Mouse (Mus musculus) cerebellum, adult 2 months (tissue): Measurements from ENCODE around the gene Tenm2. TPM values are rescaled to one million over a fixed set of nuclear protein-coding genes. Genes with fewer than 3 reads are reported as not detected.
A peak's percentile ranks its signal among the peaks of the same experiment; 100 is the strongest.

ENCODE experiments used
- DNase-seq, 2 experiments: peaks; one replicate each; pipeline ENCODE4 v3.0.0; 2021
- H3K27ac ChIP-seq: fragments of 200-500 bp; 2 replicates; pipeline ENCODE4 v1.5.1; 2012; ENCODE audit warnings: low read length, control low read depth, inconsistent platforms; ENCODE audit not compliant: insufficient read depth
- H3K27me3 ChIP-seq: fragments of 200-500 bp; 2 replicates; pipeline ENCODE4 v1.6.1; 2012; ENCODE audit warnings: inconsistent platforms, mild to moderate bottlenecking, low read length, moderate library complexity; ENCODE audit not compliant: control insufficient read depth, insufficient read depth
- H3K4me1 ChIP-seq: fragments of 200-500 bp; 2 replicates; pipeline ENCODE4 v1.6.1; 2011; ENCODE audit warnings: low read length; ENCODE audit not compliant: control insufficient read depth, insufficient read depth
- H3K4me3 ChIP-seq: fragments of 200-500 bp; replicated peaks from 2 replicates; pipeline ENCODE3; 2011; ENCODE audit warnings: mild to moderate bottlenecking, low read depth, low read length, control low read depth; ENCODE audit not compliant: insufficient read depth
- CTCF ChIP-seq: fragments of 200-500 bp; IDR thresholded peaks from 2 replicates; pipeline ENCODE4 v1.5.1; 2011; ENCODE audit warnings: low read depth, mild to moderate bottlenecking, control low read depth, low read length, moderate library complexity, borderline replicate concordance; ENCODE audit not compliant: insufficient read depth
- POLR2A ChIP-seq: fragments of 200-500 bp; IDR thresholded peaks from 2 replicates; pipeline ENCODE4 v1.6.1; 2011; ENCODE audit warnings: low read length, control low read depth, borderline replicate concordance; ENCODE audit not compliant: insufficient read depth
- WGBS: fragments of 180-500 bp; shearing (Covaris S2); methylation state at CpG from one replicate; pipeline ENCODE4 v1.1.7; 2018; 5-methylcytosine and 5-hydroxymethylcytosine counted together
- polyA plus RNA-seq: library from polyadenylated mRNA; depleted of rRNA; stranded (reverse); fragments of >200 nt; gene quantifications from 2 replicates; pipeline ENCODE4 v1.2.3, GENCODE M21; 2012

Tenm2 gene
- polyA plus RNA-seq, 1 experiment, result 9.1 TPM

DNA sequence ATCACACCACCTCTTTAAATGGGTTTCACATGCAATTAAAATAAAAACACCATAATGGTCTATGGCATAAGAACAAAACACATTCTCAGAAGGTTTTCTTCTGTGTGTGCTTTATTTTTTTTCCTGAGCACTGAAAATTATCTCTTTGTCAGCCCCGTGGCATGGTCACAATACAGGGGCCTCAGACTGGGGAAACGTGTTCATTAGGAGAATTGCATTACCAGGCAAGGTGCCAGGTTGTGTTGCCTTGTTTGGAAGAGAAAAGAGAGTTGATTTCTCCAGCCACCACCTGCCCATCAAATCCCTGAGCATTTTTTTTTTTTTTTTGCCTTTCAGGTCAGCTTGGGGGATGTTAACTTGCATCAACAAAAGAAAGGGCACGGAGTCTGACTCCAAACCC lies 631.5 kb downstream of the Tenm2 start:
- 38% methylated on average over 3 of the region's 3 CpGs for WGBS
- TF ChIP-seq POLR2A (no peak), CTCF (no peak)
- Histone ChIP-seq H3K4me1 (no peaks in the 10 kb centered on the region), H3K4me3 (no peak overlapping the region), H3K27me3 (no peaks in the 10 kb centered on the region), H3K27ac (no peak overlapping the region)
- DNase-seq, result peak in 1 of 2 experiments; percentile 5

- 85% methylated on average over 1 of the region's 1 CpGs for WGBS
- no peak for TF ChIP-seq CTCF
- no peak for TF ChIP-seq POLR2A
- no peaks in the 10 kb centered on the region for H3K4me1 ChIP-seq
- no peaks in the 10 kb centered on the region for H3K27me3 ChIP-seq
- no peak overlapping the region for H3K4me3 ChIP-seq
- no peak overlapping the region for H3K27ac ChIP-seq
- DNase-seq, result no peak
Measured at GRCm38 (mm10) chr11:36592471-36592870, 643.3 kb downstream of the Tenm2 start.

DNA sequence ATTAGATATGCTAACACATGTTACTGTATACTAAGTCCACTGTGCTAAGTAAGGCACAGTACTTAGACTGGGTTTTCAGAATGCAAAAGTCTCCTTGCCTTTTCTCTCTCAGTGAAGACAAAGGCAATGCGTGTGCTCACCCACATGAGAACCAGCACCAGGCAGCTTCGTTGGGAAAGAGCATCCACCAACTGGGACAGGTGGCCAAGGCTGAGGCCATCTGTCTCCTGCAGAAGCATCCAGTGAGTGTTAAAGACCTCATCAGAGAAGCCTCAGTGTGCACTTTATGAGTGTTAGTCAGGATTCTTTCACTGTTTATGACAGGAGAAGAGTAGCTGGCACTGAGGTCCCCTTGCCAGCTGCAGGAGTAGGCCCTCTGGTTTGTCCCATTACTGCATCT lies 669.6 kb downstream of the Tenm2 start:
- Histone ChIP-seq H3K27ac (no peak overlapping the region), H3K27me3 (no peaks in the 10 kb centered on the region), H3K4me1 (peaks cover 5% of the 10 kb centered on the region), H3K4me3 (no peak overlapping the region)
- 7% methylated on average over 2 of the region's 2 CpGs for WGBS
- TF ChIP-seq POLR2A (no peak), CTCF (no peak)
- DNase-seq, result peak; percentile 83 to 91

- 84% methylated on average over 3 of the region's 3 CpGs for WGBS
- no peak for DNase-seq
Measured at GRCm38 (mm10) chr11:36562851-36563250, 672.9 kb downstream of the Tenm2 start.

DNA sequence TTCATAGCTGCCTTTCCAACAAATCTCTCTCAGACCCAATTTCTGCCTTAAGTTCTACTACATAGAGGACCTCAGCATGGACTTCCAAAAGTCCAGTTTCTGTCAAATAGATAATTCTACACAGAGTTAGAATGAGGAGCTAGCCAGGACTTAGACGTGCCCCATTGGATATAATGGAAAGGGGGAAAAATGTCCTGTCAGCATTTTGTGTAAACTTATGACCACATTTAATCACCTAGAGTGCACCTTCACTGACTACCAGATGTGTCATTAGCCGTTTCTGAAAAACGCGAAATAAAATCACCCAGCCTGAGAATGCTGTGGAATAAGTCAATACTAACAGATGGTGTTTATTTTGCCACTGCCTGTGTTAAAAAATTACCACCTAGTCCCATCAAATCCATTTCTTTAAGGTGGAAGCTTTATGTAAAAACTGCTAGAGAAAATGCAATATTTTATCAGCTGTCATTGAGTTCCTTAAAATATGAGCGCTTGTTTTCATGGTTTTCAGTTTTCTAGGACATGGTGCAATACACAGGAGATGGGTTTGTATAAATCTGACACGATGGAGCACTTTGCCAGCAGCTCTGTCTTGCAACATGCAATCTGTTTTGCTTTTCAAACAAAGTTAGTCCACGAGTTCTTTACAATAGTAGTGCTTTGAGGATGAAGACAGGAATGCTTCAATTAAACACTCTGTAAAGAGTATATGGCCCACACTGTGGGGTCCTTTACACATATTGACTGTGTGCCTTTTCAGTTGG lies 674.8 kb downstream of the Tenm2 start:
- no peak for DNase-seq
- no peak overlapping the region for H3K27ac ChIP-seq
- H3K27me3 ChIP-seq, result no peaks in the 10 kb centered on the region
- WGBS, result 78% methylated on average over 7 of the region's 7 CpGs
- TF ChIP-seq POLR2A (no peak), CTCF (no peak)
- no peak overlapping the region for H3K4me3 ChIP-seq
- peaks cover 5% of the 10 kb centered on the region; the same call in 1 of the 2 replicates for H3K4me1 ChIP-seq

More at GRCm38 (mm10) chr11:36562851-36563250, 672.9 kb downstream of the Tenm2 start:
- H3K27ac ChIP-seq, result no peak overlapping the region
- TF ChIP-seq POLR2A (no peak), CTCF (no peak)
- no peaks in the 10 kb centered on the region for H3K27me3 ChIP-seq
- peaks cover 5% of the 10 kb centered on the region for H3K4me1 ChIP-seq
- H3K4me3 ChIP-seq, result no peak overlapping the region

- TF ChIP-seq CTCF (no peak), POLR2A (no peak)
- H3K27ac ChIP-seq, result no peak overlapping the region
- DNase-seq, result peak; percentile 73 to 89
- H3K4me1 ChIP-seq, result peaks cover 3% of the 10 kb centered on the region; the same call in 1 of the 2 replicates
- H3K27me3 ChIP-seq, result no peaks in the 10 kb centered on the region
- WGBS, result 7% methylated on average over 6 of the region's 6 CpGs
- H3K4me3 ChIP-seq, result no peak overlapping the region
Measured at GRCm38 (mm10) chr11:36557316-36557715, 678.4 kb downstream of the Tenm2 start.

DNA sequence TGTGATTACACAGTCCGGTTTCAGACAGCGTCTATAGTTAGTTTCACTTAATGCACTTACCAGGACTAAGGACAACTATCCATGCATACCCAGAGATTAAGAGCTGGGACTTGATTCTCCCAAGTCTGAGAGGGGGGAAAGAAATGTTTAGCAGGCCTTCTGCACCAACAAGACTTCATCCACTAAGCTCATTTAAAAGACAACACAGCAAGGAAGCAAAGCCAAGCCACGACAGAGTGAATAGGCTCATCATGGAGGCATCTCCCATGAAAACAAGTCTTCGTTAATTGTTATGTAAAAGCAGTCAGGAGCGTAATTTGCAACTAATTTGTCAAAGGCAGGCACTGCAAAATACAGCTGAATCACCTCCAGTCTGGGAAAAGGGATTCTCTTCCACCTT lies 682.5 kb downstream of the Tenm2 start:
- Histone ChIP-seq H3K4me1 (peaks cover 3% of the 10 kb centered on the region; the same call in 1 of the 2 replicates), H3K27ac (no peak overlapping the region), H3K4me3 (no peak overlapping the region), H3K27me3 (no peaks in the 10 kb centered on the region)
- WGBS, result 78% methylated on average over 5 of the region's 5 CpGs
- DNase-seq, result no peak
- no peak for TF ChIP-seq CTCF

DNA sequence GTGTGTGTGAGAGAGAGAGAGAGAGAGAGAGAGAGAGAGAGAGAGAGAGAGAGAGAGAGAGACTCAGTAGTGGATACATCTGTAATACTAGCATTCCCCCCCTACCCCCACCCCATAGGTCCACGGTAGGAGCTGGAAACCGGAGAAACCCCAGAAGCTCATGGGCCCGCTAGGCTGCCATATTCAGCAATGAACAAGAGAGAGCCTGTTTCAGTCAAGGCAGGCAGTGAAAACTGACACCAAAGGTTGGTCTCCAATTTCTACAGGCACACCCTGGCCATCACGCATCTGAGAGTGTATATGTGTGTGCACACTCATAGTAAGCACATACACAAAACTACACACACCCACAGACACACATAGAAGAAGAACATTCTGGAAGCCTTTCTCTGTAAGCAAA lies 685.1 kb downstream of the Tenm2 start:
- WGBS, result 96% methylated on average over 4 of the region's 4 CpGs
- H3K4me3 ChIP-seq, result no peak overlapping the region
- no peaks in the 10 kb centered on the region for H3K4me1 ChIP-seq
- no peaks in the 10 kb centered on the region for H3K27me3 ChIP-seq
- TF ChIP-seq POLR2A, result no peak
- no peak for TF ChIP-seq CTCF
- no peak overlapping the region for H3K27ac ChIP-seq
- no peak for DNase-seq
